Mouse (Mus musculus) liver (tissue): ENCODE results near the gene Ankrd26.
A peak's percentile ranks its signal among the peaks of the same experiment; 100 is the strongest.

ENCODE experiments used
- DNase-seq: peaks from one replicate; pipeline ENCODE4 v3.0.0-alpha.2; 2020; ENCODE audit warnings: mixed read lengths

The Ankrd26 gene

DNA sequence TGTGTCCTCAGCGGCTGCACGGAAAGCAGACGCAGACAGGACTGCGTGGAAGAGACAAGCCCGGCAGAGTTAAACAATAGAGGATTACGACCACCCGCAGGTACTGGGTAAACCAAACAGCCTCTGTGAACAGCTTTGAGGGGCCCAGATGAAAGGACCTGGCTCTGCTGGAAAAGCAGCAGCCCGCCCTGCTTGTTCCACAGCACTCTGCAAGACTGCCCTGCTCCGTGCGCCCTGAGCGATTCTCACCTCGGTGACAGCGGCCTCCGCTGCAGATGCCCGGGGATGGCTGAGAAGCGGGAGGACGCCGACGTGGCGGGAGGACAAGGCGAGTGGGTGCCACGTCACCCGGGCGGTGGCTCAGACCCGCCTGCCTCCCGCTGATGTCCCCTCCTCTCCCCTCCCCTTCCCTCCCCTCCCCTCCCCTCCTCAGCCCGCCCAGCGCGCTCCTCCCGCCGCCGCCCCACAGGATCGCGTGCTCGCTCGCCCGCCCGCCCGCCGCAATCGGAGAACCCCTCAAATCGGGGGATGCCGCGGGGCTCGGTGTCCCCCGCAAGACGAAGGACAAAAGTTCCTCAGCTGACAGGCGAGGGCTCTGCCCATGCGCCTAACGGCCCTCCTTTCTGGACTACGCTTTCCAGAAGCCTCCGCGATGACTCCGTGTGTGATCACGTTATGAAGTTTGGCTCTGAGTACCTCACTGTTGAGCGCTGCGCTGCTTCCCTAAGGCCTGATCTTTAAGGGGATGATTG is 82.9 kb downstream of the Ankrd26 start, which contains the start of gene Zfp9:
TSS of gene Zfp9 (minus strand) at position 364 of the 752 bp plus-strand sequence.
- DNase-seq, result peak; percentile 79

DNA sequence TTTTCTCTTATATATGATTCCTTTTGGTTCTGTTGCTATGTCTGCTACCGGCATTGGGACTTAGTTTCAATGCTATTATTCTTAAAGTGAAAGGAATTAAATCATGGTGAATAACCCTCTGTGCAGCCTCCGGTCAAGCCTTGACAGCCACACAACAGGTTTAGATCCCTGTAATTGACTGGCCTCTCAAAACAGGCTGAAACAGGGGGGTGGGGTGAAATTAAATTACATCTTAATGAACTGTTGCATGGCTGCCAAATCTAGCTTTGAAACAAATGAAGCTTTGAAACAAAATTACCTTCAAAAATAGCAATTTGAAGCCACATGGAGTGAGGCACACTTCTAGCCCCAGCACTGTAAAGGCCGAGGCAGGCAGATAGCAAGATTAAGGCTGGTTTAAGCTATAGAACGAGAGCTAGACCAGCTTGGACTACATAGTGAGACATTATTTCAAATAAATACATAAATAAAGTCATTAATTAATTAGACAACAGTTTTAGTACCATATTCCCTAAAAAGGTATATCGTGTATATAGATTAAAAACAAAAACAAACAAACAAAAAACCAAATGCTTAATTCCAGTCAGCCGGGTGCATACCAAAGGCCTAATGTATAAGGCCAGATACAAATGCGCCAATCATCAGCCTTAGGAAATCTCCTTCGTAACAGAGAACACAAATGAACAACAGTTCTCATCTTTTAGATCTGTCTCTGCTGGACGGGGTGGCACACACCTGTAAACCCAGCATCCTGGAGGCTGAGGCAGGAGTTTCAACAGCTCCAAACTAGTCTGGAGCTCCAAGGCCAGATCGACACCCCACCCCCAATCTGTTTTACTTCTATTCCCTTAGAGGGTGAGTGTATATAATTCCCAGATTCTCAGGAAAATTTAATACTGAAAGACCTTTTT is 83.9 kb downstream of the Ankrd26 start:
- no peak for DNase-seq

DNA sequence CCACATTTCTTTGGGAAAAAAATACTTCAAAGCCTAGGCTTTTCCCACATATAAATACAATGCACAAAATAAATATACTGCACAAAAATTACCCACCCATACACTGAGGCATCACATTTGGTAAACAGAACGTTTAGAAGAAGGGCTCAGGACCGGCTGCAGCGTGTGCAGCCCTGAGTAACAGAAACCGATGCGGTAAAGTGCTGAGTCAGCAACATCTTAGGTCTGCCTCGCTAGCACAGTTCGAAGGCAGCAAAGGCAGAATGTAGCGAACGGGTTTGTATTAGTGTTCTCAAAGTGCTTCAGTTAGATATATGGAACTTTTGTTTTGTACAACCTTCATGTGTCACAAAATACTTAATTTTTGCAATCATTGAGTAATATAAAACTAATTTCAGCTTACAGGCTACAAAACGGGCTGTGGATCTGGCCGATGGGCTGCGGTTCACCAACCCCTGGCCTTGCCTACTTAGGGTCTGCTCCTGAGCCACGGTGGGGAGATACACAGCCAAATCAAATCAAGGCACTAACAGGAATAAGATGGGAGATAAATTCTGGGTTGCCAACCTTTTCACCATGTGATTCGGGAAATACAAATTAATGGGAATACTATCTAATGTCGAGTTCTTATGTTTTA is 99.8 kb downstream of the Ankrd26 start:
- no peak for DNase-seq

DNA sequence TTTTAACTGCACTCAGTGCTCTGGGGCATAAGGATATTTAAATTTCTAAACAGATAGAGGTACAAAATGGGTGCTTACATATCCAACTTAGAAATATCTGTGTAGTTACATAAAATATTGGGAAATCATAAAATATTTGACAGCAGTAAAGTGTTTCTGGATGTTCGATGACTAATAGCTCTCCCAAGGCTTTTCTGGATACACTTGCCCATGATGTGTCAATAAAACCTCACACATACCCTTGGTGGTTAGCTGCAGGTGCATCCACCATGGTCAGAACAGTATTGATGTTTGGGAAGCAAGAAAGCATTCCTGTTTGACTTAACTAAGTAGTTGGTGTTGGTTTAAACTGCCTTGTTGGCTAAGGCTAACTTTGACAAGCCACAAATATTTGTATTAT is 104.3 kb downstream of the Ankrd26 start:
- no peak for DNase-seq

DNA sequence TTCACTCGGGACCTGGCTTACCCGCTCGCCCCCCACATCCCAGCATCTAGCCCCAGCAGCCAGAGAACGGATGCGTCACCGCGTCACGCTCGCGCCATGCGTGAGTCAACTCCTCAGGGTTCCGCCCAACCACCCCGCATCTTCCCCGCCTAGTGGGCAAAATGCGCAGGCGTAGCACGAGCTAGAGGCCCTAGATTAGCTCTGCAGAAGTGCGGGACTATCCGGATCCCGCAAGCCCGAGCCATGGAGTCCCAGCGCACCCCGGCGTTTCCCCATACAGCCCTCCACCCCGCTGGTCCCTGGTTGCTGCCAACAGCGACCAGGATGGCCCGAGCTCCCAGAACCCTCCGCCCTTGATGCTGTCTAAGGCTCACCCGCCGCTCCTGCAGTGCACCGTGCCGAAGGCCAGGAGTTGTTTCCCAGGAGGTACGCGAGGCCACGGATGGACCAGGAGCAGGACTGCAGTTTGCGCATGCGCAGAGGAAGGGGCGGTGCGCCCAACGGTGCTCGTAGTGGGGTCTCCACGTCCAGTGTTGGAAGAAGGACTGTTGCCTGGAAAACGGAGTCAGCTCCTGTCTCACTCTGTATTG is 106.9 kb downstream of the Ankrd26 start, which contains the start of gene Zfp248:
TSS of gene Zfp248 (minus strand) at position 487 of the 590 bp plus-strand sequence.
- DNase-seq, result peak; percentile 84

DNA sequence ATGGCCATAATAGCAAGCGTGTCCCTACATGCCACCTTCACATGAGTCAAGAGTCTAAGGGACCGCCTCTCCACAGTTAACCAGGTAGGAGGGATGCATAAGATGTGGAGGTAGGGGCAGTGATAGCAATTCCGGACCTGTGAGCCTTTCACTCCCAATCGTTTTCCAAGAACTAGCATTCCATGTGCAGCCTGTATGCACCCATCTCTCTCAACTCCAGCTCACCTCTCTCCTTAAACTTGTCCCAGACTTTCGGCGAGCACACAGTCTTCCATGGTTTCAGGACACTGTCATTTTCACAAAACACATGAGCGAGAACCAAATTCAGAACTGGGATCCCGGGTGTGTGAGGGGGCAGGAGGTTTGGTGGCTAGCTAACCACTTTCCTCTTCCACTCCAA is 107.6 kb downstream of the Ankrd26 start:
- no peak for DNase-seq
